Mouse (Mus musculus) forebrain, embryonic 10.5 days (tissue): ENCODE data around the gene 1500011B03Rik. TPM values are rescaled to one million over a fixed set of nuclear protein-coding genes. Genes with fewer than 3 reads are reported as not detected.
A peak's percentile ranks its signal among the peaks of the same experiment; 100 is the strongest.

Experiments used
- DNase-seq: peaks from one replicate; pipeline ENCODE4 v3.0.0-alpha.2; 2017; ENCODE audit warnings: low spot score; ENCODE audit errors: extremely low spot score
- H3K27ac ChIP-seq: fragments of 300-500 bp; sonication (generic); 2 replicates; pipeline ENCODE4 v1.5.1; 2016; ENCODE audit warnings: mild to moderate bottlenecking
- H3K27me3 ChIP-seq: fragments of 300-500 bp; sonication (generic); 2 replicates; pipeline ENCODE4 v1.6.1; 2016; ENCODE audit warnings: mild to moderate bottlenecking; ENCODE audit not compliant: poor library complexity, severe bottlenecking
- H3K36me3 ChIP-seq: fragments of 300-500 bp; sonication (generic); replicated peaks from 2 replicates; pipeline ENCODE4 v1.6.1; 2016; ENCODE audit warnings: mild to moderate bottlenecking, moderate library complexity
- H3K4me1 ChIP-seq: fragments of 300-500 bp; sonication (generic); 2 replicates; pipeline ENCODE4 v1.6.1; 2016
- H3K4me3 ChIP-seq: fragments of 300-500 bp; sonication (generic); 2 replicates; pipeline ENCODE4 v1.5.1; 2016; ENCODE audit warnings: mild to moderate bottlenecking, moderate library complexity
- H3K9me3 ChIP-seq: fragments of 300-500 bp; sonication (generic); 2 replicates; pipeline ENCODE4 v1.6.1; 2016; ENCODE audit warnings: mild to moderate bottlenecking, moderate library complexity
- WGBS: fragments of 180-500 bp; shearing (Covaris S2); methylation state at CpG from one replicate; pipeline ENCODE4 v1.1.7; 2016; 5-methylcytosine and 5-hydroxymethylcytosine counted together
- polyA plus RNA-seq: library from polyadenylated mRNA; unstranded; fragments of >200 nt; fragmentation: Nextera tagmentation; extraction: Ambion mirVana; gene quantifications from 2 replicates; pipeline ENCODE4 v1.2.1, GENCODE M21; 2016

1500011B03Rik gene
- polyA plus RNA-seq, 1 experiment from 2014 or later: 119 TPM

DNA sequence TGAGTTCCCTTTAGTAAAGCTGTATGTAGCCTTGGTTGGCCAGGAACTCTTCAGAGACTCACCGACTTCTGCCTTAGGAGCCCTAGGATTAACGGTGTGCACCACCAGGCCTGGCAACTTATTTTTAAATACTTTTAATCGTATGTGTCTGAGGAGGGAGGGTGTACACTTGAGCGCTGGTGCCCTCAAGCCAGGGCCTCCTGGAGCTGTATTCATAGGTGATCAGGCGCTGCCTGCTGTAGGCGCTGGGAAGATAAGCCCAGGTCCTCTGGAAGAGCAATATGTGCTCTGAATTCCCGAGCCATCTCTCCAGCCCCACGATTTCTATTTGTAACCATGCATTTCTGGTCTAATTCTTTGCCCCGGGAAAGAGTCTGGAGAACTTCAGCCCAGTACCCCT is 16.2 kb downstream of the 1500011B03Rik start:
- Histone ChIP-seq H3K27ac (peak overlapping the region; percentile 35; the same call in 1 of the 2 replicates), H3K4me3 (no peak overlapping the region), H3K27me3 (no peaks in the 10 kb centered on the region), H3K9me3 (no peaks in the 10 kb centered on the region), H3K36me3 (peaks cover 99% of the 10 kb centered on the region), H3K4me1 (peaks cover 43% of the 10 kb centered on the region)
- no peak for DNase-seq
- 52% methylated on average over 9 of the region's 9 CpGs for WGBS

DNA sequence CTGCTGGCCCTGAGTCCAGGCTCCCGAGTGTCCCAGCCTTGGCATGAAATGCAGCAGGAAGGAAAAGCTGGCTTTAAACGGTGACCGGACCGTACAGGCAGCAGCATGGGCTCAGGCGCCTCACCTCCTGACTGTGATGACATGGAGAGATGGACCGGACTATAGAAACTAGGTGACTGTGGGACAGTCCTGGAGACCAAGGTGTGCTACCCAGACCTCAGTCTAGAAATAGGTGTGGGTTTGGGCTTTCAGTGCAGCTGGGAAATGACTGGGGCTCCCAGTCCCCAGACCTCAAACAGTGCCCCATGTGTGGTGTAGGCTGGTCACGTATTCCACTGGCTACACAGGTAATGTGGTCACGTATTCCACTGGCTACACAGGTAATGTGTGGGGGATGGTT is 16.6 kb downstream of the 1500011B03Rik start:
- H3K36me3 ChIP-seq: peaks cover 100% of the 10 kb centered on the region
- no peak for DNase-seq
- no peaks in the 10 kb centered on the region for H3K27me3 ChIP-seq
- 0 out of 2 replicates have a peak overlapping the region, but pooled peaks have one; percentile 35 for H3K27ac ChIP-seq
- peaks cover 44% of the 10 kb centered on the region for H3K4me1 ChIP-seq
- H3K4me3 ChIP-seq: no peak overlapping the region
- H3K9me3 ChIP-seq: no peaks in the 10 kb centered on the region
- 89% methylated on average over 8 of the region's 8 CpGs for WGBS

DNA sequence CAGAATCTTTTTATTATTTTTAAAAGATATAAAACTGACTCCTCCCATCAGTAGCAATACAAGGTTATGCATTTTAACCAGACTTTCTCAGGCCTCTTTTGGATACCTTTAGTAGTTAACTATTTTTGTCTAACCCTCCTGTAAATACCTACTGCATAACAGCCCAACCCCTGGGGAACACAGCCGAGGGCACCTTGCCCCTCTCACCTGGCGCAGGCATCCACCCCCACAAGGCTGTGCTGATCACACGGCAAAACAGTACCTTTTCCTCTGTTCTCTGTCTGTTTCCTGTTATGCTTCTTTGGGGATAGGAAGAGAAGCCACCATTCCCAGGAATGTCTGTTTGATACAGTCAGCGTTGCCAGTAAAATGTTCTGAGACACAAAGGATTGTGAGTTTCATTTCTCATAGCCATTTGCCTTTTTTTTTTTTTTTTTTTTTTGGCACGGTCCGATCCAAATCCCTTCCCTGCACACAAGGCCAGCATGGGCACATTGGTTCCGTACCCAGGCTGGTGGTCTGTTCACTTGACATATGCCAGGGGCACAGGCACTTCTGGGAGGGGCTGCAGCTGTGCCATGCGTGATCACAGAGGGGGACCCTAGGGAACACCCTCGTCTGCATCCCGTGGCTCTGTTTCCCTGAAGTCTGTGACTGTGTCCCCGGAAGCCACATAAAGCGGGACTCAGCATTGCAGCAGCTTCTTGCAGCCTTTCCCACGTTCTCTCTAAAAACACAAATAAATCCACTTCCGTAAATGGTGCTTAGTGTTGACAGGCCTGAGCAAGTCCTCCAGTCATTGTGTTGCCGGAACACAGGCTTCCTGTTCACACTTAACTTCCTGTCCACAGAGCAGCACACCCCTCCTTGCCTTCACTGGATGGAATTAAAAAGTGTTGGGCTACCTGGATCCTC is 17.6 kb downstream of the 1500011B03Rik start:
- peaks cover 45% of the 10 kb centered on the region for H3K4me1 ChIP-seq

DNA sequence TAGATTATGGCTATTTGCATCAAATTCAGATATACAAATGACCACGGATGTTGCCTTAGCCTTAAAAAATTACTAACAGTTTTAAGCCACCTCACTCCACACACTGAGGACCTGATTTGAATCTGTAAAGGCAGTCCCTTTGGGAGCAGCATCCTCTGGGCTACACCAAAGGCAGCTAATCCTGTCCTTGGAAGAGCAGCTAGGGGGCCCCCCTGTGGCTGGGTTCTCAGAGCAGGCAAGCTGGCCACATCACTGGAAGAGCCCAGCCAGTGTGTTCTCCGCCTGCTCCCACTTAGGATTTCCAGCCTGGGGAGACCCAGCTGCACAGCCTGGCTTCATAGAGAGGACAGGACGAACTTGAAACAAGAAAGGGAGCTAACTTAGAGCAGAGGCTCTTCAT is 18.3 kb downstream of the 1500011B03Rik start:
- WGBS: 40% methylated on average over 3 of the region's 3 CpGs
- DNase-seq: no peak
- Histone ChIP-seq H3K27me3 (no peaks in the 10 kb centered on the region), H3K4me1 (peaks cover 44% of the 10 kb centered on the region), H3K4me3 (no peak overlapping the region), H3K36me3 (peaks cover 99% of the 10 kb centered on the region), H3K27ac (no peak overlapping the region), H3K9me3 (no peaks in the 10 kb centered on the region)

More for the DNA sequence above, 17.6 kb downstream of the 1500011B03Rik start:
- H3K4me3 ChIP-seq: no peak overlapping the region
- DNase-seq: no peak
- H3K27ac ChIP-seq: no peak overlapping the region
- peaks cover 99% of the 10 kb centered on the region for H3K36me3 ChIP-seq
- WGBS: 85% methylated on average over 15 of the region's 15 CpGs
- H3K27me3 ChIP-seq: no peaks in the 10 kb centered on the region
- no peaks in the 10 kb centered on the region for H3K9me3 ChIP-seq

DNA sequence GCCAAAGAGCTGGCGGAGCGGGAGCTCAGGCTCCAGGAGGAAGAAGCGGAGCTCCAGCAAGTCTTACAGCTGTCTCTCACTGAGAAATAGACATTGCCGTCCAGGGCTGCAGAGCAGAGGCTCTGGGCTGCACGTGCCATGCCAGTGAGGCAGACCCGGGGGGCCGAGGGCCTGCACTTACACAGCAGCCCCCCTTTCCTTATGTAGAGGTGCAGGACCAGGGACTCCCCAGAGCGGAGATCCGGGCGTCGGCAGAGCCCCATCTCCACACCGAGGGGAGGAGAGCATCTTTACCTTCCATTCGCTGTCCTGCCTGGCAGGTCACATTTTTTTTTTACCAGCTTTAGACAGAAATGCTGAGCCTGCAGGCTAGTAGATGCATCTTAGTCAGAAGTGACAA is 18.9 kb downstream of the 1500011B03Rik start:
- H3K9me3 ChIP-seq: no peaks in the 10 kb centered on the region
- no peak for DNase-seq
- peaks cover 38% of the 10 kb centered on the region for H3K4me1 ChIP-seq
- WGBS: 81% methylated on average over 13 of the region's 13 CpGs
- H3K4me3 ChIP-seq: no peak overlapping the region
- no peaks in the 10 kb centered on the region for H3K27me3 ChIP-seq
- H3K36me3 ChIP-seq: peaks cover 99% of the 10 kb centered on the region
- H3K27ac ChIP-seq: no peak overlapping the region

DNA sequence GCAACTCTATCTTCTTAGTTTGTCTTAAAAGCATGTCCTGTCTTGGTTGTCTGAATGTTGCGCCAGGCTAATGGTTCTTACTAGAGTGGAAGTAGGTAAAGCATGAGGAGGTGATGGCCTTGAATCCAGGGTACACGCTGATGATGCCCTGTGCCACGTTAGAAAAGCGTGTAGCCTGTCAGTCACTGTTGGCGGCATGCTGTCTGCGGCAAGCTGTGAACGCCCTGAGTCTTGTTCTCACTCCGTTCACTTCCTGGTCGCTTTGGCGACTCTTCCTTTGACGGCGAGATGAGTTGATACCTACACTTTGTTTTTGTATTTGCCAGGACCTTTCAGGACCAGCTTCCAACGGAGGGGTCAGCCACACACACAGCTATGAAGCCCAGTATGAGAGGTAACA is 20.0 kb downstream of the 1500011B03Rik start:
- Histone ChIP-seq H3K9me3 (no peaks in the 10 kb centered on the region), H3K27me3 (no peaks in the 10 kb centered on the region), H3K4me3 (no peak overlapping the region), H3K4me1 (peaks cover 27% of the 10 kb centered on the region), H3K36me3 (peaks cover 99% of the 10 kb centered on the region), H3K27ac (no peak overlapping the region)
- DNase-seq: no peak
- 93% methylated on average over 13 of the region's 13 CpGs for WGBS

DNA sequence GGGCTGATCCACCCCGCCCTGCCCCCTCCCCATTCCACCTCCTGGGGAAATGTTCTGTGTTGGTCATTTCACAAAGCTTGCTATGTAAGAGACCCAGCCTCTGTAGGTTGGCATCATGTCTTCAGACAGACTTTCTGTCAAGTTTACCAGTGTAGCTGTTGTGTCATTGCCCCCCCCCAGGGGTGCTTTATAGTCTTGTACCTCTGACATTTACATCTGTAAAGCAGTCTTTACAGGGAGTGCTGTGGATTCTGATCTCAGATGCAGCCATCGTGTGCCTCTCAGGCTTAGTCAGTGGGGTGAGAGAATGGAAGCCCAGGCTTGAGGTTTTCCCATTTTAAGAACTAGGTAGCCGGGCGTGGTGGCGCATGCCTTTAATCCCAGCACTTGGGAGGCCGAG is 21.4 kb downstream of the 1500011B03Rik start:
- H3K4me1 ChIP-seq: peaks cover 17% of the 10 kb centered on the region
- no peaks in the 10 kb centered on the region for H3K9me3 ChIP-seq
- WGBS: 81% methylated on average over 6 of the region's 6 CpGs
- no peak overlapping the region for H3K27ac ChIP-seq
- peaks cover 95% of the 10 kb centered on the region for H3K36me3 ChIP-seq
- DNase-seq: no peak
- H3K27me3 ChIP-seq: no peaks in the 10 kb centered on the region
- H3K4me3 ChIP-seq: no peak overlapping the region

DNA sequence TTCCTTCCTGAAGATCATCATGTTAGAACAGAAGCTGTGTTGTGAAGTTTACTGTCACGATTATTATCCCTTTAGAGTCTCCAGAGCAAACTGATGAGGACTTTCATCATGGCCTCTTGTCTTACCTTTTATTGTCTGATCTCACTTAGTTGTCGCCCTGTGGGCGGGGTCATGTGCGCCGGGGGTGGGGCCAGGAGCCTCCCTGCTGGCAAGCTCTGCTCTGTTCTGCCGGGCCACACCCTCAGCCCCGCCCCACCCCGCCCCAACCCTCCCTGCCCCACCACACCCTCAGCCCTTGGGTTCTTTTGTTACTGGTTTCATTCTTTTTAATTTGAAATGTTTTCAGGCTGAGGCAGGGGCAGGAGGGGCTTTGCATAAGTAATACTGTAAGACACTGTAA is 22.2 kb downstream of the 1500011B03Rik start:
- DNase-seq: peak; percentile 33
- Histone ChIP-seq H3K36me3 (peaks cover 87% of the 10 kb centered on the region), H3K9me3 (no peaks in the 10 kb centered on the region), H3K4me3 (no peak overlapping the region), H3K27me3 (no peaks in the 10 kb centered on the region), H3K4me1 (peaks cover 23% of the 10 kb centered on the region), H3K27ac (peak overlapping the region; percentile 44; the same call in 1 of the 2 replicates)
- WGBS: 10% methylated on average over 8 of the region's 8 CpGs

DNA sequence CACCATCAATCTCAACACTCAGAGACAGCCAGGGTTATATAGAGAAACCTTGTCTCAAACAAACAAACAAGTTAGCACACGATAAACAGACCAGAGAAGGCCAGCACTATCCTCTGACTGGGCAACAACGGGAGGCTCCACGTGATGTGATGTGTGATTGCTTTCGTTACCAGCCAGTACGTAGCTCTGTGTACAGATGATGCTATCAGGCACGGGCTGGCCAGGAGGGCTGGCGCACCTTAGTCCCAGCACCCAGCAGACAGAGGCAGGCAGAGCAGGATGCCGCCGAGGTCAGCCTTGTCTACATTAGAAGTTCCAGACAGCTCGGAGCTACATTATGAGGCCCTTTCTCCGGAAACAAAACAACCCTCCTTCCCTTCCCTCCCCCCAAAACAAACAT is 23.4 kb downstream of the 1500011B03Rik start:
- DNase-seq: no peak
- H3K4me1 ChIP-seq: peaks cover 35% of the 10 kb centered on the region
- peaks cover 80% of the 10 kb centered on the region for H3K36me3 ChIP-seq
- peaks cover 8% of the 10 kb centered on the region for H3K27me3 ChIP-seq
- no peak overlapping the region for H3K4me3 ChIP-seq
- 93% methylated on average over 11 of the region's 11 CpGs for WGBS
- no peaks in the 10 kb centered on the region for H3K9me3 ChIP-seq
- H3K27ac ChIP-seq: no peak overlapping the region

DNA sequence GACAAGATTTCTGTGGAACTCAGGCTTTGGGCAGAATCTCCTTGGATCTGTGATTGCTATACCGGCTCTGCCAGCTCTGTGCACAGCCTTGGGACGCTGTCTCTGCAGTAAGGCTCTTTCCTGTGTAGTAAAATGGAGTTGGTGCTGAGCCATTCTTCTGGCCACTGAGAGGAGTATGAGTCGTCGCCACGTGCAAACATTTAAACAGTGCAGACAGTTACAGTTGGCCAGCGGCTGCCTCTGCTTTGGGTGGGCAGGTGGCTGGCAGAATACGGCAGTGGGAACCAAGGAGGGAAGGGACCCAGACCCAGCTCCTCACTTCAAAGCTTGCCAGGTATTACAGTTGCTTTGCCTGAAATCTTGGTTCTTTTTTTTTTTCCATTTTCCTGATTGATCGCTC is 26.0 kb downstream of the 1500011B03Rik start:
- Histone ChIP-seq H3K36me3 (peaks cover 74% of the 10 kb centered on the region), H3K27me3 (peaks cover 8% of the 10 kb centered on the region), H3K4me3 (no peak overlapping the region; the same call in 1 of the 2 replicates), H3K4me1 (peaks cover 42% of the 10 kb centered on the region), H3K9me3 (no peaks in the 10 kb centered on the region), H3K27ac (no peak overlapping the region)
- no peak for DNase-seq
- 91% methylated on average over 8 of the region's 8 CpGs for WGBS

DNA sequence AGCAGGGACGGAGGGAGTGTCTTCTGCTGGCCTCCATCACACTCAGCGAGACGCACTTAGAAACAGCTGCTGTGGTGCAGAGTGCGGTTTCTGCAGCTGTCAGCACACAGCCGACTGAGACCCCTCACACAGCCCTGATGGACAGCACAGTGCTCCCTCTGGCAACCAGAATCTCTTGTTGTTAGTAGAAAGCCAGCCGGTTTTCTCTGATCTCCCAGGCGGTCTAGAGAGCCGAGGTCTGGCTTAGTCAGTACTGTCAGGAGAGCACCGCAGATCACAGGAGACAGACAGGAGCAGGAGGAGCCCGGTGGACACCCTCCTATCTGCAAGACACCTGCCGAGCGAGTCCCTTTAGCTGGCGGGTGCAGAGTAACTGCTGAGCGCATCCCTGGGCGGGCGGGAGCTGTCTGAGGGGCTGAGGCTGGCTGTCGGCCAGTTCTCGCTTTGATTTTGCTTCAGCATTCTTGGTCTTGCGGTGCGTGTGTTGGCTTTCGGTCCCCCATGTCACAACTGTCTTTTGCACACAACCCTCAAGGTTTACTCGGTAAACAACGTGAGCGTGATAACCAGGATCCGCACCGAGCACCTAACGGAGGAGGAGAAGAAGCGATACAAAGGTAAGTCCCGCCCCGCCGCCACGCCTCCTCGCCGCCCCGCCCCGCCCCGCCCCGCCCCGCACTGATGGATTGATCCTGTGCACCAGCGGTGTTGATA is 26.8 kb downstream of the 1500011B03Rik start:
- Histone ChIP-seq H3K9me3 (no peaks in the 10 kb centered on the region), H3K4me3 (peak overlapping the region; percentile 50), H3K27ac (peak overlapping the region; percentile 53; the same call in 1 of the 2 replicates), H3K36me3 (peaks cover 74% of the 10 kb centered on the region), H3K27me3 (peaks cover 8% of the 10 kb centered on the region), H3K4me1 (peaks cover 37% of the 10 kb centered on the region)
- WGBS: 4% methylated on average over 40 of the region's 40 CpGs
- peak; percentile 35 for DNase-seq

DNA sequence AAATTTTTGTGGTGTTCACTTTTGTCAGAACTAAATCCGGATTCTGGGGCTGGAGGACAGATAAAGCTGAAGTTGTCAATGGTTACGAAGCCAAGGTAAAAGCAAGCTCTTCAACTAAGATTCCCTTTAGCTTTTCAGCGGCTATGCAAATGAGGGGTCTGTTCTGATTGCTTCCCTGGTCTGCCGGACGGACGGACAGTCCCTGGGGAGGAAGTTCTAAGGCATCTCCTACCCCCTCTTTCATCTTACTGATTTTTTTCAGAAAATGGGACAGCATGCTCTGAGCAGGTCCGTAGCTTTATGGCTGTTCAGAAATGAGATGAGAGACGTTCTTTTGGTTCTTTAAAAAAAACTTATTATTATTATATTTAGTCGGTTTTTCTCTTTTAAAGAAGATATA is 27.6 kb downstream of the 1500011B03Rik start:
- Histone ChIP-seq H3K4me1 (peaks cover 30% of the 10 kb centered on the region), H3K4me3 (no peak overlapping the region), H3K36me3 (peaks cover 75% of the 10 kb centered on the region), H3K9me3 (no peaks in the 10 kb centered on the region), H3K27me3 (peaks cover 8% of the 10 kb centered on the region), H3K27ac (no peak overlapping the region)
- no peak for DNase-seq
- 73% methylated on average over 9 of the region's 9 CpGs for WGBS

DNA sequence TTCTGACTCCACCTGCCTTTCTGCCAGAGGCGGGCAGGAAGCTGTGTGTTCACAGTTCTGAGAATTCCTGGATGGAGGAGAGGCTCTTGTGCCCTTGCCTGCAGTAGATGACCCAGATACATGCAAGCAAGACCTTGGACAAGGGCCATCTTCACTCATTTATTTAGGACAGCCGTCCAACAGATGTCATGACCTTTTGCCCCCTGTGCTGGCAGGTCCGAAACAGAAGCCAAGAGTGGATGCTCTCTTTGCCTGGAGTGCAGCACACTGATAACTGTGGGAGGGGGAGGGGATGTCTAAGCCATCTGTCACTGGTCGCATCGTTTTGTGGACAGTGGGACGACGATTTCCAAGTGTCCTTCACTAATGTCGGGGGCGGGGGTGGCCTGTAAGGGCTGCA is 28.0 kb downstream of the 1500011B03Rik start:
- H3K4me1 ChIP-seq: peaks cover 30% of the 10 kb centered on the region
- no peak for DNase-seq
- peaks cover 74% of the 10 kb centered on the region for H3K36me3 ChIP-seq
- H3K4me3 ChIP-seq: no peak overlapping the region
- H3K27ac ChIP-seq: no peak overlapping the region
- peaks cover 8% of the 10 kb centered on the region for H3K27me3 ChIP-seq
- WGBS: 70% methylated on average over 9 of the region's 9 CpGs
- H3K9me3 ChIP-seq: no peaks in the 10 kb centered on the region
